Mouse (Mus musculus) CH12F3 (cell line): ENCODE results near the gene Cd163l1.

Source experiments
- in situ Hi-C: fragments of 300-500 bp; cut with MboI; formaldehyde crosslinking; loops from 2 replicates; pipeline ENCODE4 v1.14.3; 2020; ENCODE audit warnings: low sequenced_read_pairs

Gene Cd163l1

DNA sequence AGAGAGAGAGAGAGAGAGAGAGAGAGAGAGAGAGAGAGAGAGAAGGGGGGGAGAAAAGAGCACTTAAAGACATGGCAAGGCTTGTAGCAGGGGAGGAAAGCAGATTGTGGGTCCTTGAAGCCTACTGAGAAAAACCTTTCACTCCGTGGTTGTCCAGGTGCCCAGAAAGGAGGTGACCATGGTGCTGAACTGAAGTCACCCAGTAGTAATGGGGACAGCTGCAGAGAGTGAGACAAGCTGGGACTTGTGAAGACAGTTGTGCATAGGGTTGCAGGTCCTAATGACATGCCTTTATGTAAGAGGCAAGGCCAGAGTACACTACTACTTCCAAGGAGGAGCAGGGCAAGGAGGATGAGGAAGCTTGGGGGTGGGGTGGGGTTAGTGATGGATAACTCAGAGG, 1.2 kb downstream of the Cd163l1 start:
- in situ Hi-C loops = no loop called here

DNA sequence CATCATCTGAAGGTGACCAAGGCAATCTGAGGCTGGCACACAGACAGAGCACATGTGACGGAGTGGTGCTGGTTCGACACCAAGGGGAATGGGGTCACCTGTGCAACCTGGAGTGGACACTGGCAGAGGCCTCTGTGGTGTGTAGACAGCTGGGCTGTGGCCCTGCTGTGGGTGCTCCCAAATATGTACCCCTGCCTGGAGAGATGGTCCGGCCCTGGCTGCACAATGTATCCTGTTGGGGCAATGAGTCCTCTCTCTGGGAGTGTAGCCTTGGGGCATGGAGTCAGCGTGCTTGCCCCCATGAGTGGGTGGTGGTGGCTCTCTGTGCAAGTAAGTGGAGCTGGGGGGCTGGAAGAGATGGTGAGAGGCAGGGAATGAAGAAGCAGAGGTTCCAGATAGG, 2.3 kb downstream of the Cd163l1 start:
- in situ Hi-C loops = no loop called here

DNA sequence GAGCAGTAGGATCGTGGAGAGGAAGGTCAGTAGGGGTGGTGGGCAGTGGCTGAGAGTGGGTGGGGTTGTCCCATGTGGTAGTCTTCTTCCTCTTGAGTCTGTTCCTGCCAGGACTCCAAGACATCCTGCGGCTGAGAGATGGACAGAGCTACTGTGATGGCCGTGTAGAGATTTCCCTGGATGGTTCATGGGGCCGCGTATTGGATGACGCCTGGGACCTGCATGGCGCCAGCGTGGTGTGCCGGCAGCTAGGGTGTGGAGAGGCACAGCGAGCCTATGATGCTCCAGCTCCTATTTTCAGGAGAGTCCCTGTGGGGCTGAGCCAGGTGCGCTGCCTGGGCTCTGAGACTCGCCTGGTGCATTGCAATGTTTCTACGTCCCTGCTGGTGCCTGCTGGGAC, 6.1 kb downstream of the Cd163l1 start:
- in situ Hi-C loops = no loop called here

DNA sequence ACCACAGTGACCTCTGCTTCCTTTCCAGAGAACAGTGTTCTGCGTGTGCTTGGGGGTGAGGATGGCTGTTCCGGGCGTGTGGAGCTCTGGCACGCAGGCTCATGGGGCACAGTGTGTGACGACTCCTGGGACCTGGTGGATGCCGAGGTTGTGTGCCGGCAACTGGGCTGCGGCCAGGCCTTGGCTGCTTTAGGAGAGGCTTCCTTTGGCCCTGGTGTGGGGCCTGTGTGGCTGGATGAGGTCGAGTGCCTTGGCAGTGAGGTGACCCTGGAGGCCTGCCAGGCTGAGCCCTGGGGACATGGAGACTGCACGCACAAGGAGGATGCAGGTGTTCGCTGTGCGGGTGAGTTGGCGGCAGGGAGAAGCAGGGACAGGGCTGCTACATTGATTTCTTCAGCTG, 10.4 kb downstream of the Cd163l1 start:
- in situ Hi-C loops = no loop called here

DNA sequence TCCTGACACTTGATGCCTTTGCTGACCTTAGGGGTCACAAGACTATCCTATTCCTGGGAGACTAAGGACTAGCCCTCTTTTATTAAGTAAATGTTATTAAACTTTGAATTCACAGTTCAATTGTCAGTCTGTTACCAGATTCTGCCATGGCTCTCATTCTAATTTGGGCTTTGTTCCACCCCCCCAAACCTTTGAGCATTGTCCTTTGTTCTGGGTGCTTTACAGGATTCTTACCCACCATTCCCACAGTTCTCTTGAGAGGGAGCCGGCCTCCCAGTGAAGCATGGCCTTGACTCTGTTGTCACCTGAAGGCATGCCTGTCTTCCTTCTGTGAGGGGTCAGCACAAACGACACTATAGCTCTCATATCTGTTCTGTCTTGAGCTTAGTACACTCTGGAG, 13.0 kb downstream of the Cd163l1 start:
- in situ Hi-C loops = no loop called here

DNA sequence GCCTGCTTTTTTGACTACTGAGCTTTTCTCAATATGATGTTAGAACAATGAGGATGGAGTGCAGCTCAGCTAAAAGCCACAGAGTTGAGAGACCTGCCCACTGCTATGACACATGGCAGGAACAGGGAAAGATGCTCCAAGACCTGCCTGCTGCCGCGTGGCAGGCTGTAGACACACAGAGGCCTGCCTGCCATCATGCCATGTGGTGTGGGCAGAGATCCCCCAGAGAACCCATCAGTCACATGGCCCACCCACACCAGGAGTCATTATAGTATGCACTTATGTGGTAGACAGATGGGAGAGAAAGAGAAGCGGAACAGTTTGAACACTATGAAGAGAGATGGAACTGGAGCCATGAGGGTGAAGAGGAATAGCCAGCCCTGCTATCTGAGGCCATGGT, 15.6 kb downstream of the Cd163l1 start:
- in situ Hi-C loops = no loop called here

DNA sequence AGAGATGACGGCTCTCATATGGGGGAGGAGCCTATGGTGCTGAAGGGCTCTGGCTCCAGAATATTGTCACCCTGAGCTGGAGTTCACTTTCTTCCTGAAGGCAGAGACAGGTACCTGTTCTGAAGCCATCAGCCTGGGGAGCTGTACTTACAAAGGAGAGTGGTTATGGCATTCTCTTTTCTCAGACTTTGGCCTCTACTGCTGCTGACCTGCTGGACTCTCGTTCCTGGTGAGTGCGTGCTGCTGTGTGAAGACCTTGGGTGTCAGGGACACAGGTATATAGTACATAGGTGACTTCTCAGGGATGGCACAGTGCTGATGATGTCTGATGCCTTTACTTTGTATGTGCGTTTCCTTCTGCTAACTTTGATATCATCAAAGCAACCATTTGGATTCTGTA, 29.1 kb downstream of the Cd163l1 start, which contains the start of gene 5830411N06Rik:
TSS of gene 5830411N06Rik (plus strand) at position 69 of the 400 bp plus-strand sequence.
- in situ Hi-C loops = no loop called here

GRCm38 (mm10) chr7:140253780-140254299, 35.8 kb downstream of the Cd163l1 start:
- in situ Hi-C loops = no loop called here
